Mouse (Mus musculus) gastrocnemius, postnatal 4 days (tissue): ENCODE data around the gene Hsd17b6. TPM values are rescaled to one million over a fixed set of nuclear protein-coding genes. Genes with fewer than 3 reads are reported as not detected.

ENCODE experiments used
- DNase-seq, 2 experiments: peaks; one replicate each; pipeline ENCODE4 v3.0.0; 2021 to 2022; ENCODE audit warnings: low spot score in 2 of 2, mixed read lengths in 2 of 2
- total RNA-seq, 2 experiments: library from RNA; stranded (reverse); gene quantifications; 2 replicates each; pipeline ENCODE4 v1.2.3; 2021

The Hsd17b6 gene
- total RNA-seq, 2 experiments from 2014 or later: 0.44 TPM; not detected in 1

DNA sequence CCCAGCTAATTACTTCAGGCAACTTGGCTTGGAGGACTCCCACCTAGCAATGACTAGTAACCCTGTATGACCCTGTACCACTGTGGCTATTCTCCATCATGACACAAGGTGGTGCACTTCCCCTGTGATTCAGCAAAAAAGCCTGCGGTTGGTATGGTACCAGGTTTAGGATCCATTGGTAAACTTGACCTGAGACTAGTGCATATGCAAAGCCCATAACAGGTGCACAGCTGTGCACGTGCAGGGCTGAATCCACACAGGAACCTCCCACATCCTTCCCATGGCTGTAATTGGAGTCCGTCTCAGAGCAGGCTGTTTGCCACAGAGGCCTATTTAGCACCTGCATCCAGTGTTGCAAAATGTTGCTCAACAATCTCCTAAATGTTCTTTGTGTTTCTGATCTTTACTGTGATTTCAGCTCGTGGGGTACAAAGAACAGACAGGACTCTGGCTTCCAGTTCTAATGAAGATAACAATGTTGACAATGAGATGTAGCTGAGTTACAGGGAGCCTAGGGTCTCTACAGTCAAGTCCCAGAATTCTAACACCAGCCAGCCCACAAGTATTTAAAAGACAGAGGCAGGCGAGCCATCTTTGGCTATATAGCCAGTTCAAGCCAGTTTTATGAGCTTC is 61.9 kb downstream of the Hsd17b6 start:
- DNase-seq: no peak

Other genes starting within 250 kb of the Hsd17b6 start
- gene Rdh1, start 247.9 kb downstream of the Hsd17b6 start, total RNA-seq: under 1 TPM; 0.08 to 0.15 TPM
- under 1 TPM in 1 of 2 experiments, not detected in 1; 0.29 TPM for gene Rdh16f1, start 247.8 kb downstream of the Hsd17b6 start, total RNA-seq
- gene Rdh9, start 231.2 kb downstream of the Hsd17b6 start, total RNA-seq: under 1 TPM in 1 of 2 experiments, not detected in 1; 0.34 TPM
- gene Rdh16, start 206.5 kb downstream of the Hsd17b6 start, total RNA-seq: under 1 TPM in 1 of 2 experiments, not detected in 1; 0.12 TPM
- gene Rdh19, start 157.7 kb downstream of the Hsd17b6 start, total RNA-seq: not detected
- gene Rdh16f2, start 141.1 kb downstream of the Hsd17b6 start, total RNA-seq: not detected
- gene Rdh7, start 118.8 kb downstream of the Hsd17b6 start, total RNA-seq: under 1 TPM in 1 of 2 experiments, not detected in 1; 0.52 TPM
- not detected for gene Sdr9c7, start 109.1 kb downstream of the Hsd17b6 start, total RNA-seq
- gene Prim1, start 7.6 kb upstream of the Hsd17b6 start, total RNA-seq: 10 to 100 TPM; 15.4 to 15.5 TPM
- gene Naca, start 28.0 kb upstream of the Hsd17b6 start, total RNA-seq: 100 to 1,000 TPM; 673 TPM
- gene Ptges3, start 51.3 kb upstream of the Hsd17b6 start, total RNA-seq: 100 to 1,000 TPM; 108 to 110 TPM
- 1,000 to 10,000 TPM; 3,386 to 3,414 TPM for gene Atp5b, start 75.7 kb upstream of the Hsd17b6 start, total RNA-seq
- 10 to 100 TPM; 24.4 to 24.8 TPM for gene Baz2a, start 84.0 kb upstream of the Hsd17b6 start, total RNA-seq
- 10 to 100 TPM; 83.8 to 85.3 TPM for gene Rbms2, start 172.7 kb upstream of the Hsd17b6 start, total RNA-seq
- gene Gls2, start 186.8 kb upstream of the Hsd17b6 start, total RNA-seq: 1 to 10 TPM; 1.5 to 2.1 TPM
- gene Spryd4, start 204.2 kb upstream of the Hsd17b6 start, total RNA-seq: 10 to 100 TPM; 33.2 to 34.9 TPM
- not detected for gene Mip, start 218.2 kb upstream of the Hsd17b6 start, total RNA-seq
- 10 to 100 TPM; 12.7 to 14.7 TPM for gene Timeless, start 224.5 kb upstream of the Hsd17b6 start, total RNA-seq
- gene Apon, start 246.5 kb upstream of the Hsd17b6 start, total RNA-seq: under 1 TPM; 0.32 to 0.70 TPM